Mouse (Mus musculus): ENCODE measurements around the gene Sgms1.

- TF ChIP-seq CTCF (IDR thresholded peaks at IDR 0.05; ENCODE audit: insufficient read depth, low read length), result no peak
- TF ChIP-seq POLR2A (IDR thresholded peaks at IDR 0.05; ENCODE audit: borderline replicate concordance, extremely low read depth, low read depth, low read length), result no peak
Observed at GRCm38 (mm10) chr19:32376886-32377535, 12.5 kb downstream of the Sgms1 start.

Data from lung, adult 2 months (tissue).